Mouse (Mus musculus) forebrain, postnatal 0 days (tissue): ENCODE data around the gene Gpr132. TPM values are rescaled to one million over a fixed set of nuclear protein-coding genes. Genes with fewer than 3 reads are reported as not detected.
A peak's percentile ranks its signal among the peaks of the same experiment; 100 is the strongest.

ENCODE experiments used
- ATAC-seq: fragments of 200-750 bp; cut with Nextera tagmentation; 2 replicates; pipeline ENCODE4 v1.8.0; 2017; ENCODE audit warnings: mild to moderate bottlenecking, moderate library complexity
- DNase-seq: peaks from one replicate; pipeline ENCODE4 v3.0.0-alpha.2; 2015
- H3K27ac ChIP-seq: fragments of 300-500 bp; sonication (generic); 2 replicates; pipeline ENCODE4 v1.5.1; 2014; ENCODE audit warnings: low read depth, mild to moderate bottlenecking, antibody characterized with exemption, low read length, moderate library complexity, mixed read lengths
- H3K27me3 ChIP-seq: fragments of 300-500 bp; sonication (generic); 2 replicates; pipeline ENCODE4 v1.6.1; 2014; ENCODE audit warnings: mild to moderate bottlenecking, low read length, mixed read lengths; ENCODE audit not compliant: insufficient read depth
- H3K36me3 ChIP-seq: fragments of 300-500 bp; sonication (generic); 2 replicates; pipeline ENCODE4 v1.6.1; 2014; ENCODE audit warnings: mild to moderate bottlenecking, moderate library complexity; ENCODE audit not compliant: insufficient read depth
- H3K4me1 ChIP-seq: fragments of 300-500 bp; sonication (generic); 2 replicates; pipeline ENCODE4 v1.6.1; 2014; ENCODE audit warnings: antibody characterized with exemption; ENCODE audit not compliant: insufficient read depth
- H3K4me2 ChIP-seq: fragments of 300-500 bp; sonication (generic); 2 replicates; pipeline ENCODE4 v1.6.1; 2014; ENCODE audit warnings: low read depth, mild to moderate bottlenecking, moderate library complexity
- H3K4me3 ChIP-seq: fragments of 300-500 bp; sonication (generic); 2 replicates; pipeline ENCODE4 v1.5.1; 2014; ENCODE audit warnings: low read depth, low read length, mixed read lengths
- H3K9ac ChIP-seq: fragments of 300-500 bp; sonication (generic); 2 replicates; pipeline ENCODE4 v1.6.1; 2014; ENCODE audit warnings: mild to moderate bottlenecking
- H3K9me3 ChIP-seq: fragments of 300-500 bp; sonication (generic); 2 replicates; pipeline ENCODE4 v1.6.1; 2016; ENCODE audit warnings: low read length
- CTCF ChIP-seq: sonication (generic); IDR thresholded peaks from 2 replicates; pipeline ENCODE4 v1.5.1; 2016; ENCODE audit warnings: antibody characterized with exemption, control low read depth, low read depth
- WGBS: fragments of 180-500 bp; shearing (Covaris S2); extraction: QIAGEN DNeasy Blood & Tissue Kit; methylation state at CpG from one replicate; pipeline ENCODE4 v1.1.7; 2014; 5-methylcytosine and 5-hydroxymethylcytosine counted together
- polyA plus RNA-seq: library from polyadenylated mRNA; unstranded; fragments of >200 nt; fragmentation: Nextera tagmentation; extraction: Ambion mirVana; gene quantifications from 2 replicates; pipeline ENCODE4 v1.2.1, GENCODE M21; 2015
- total RNA-seq: library from RNA; depleted of rRNA; stranded (reverse); fragments of >200 nt; gene quantifications from 2 replicates; pipeline ENCODE4 v1.2.3, GENCODE M21; 2014

Gpr132 gene
- total and polyA plus RNA-seq, 2 experiments from 2014 or later, result 0.10 TPM; not detected in 1

DNA sequence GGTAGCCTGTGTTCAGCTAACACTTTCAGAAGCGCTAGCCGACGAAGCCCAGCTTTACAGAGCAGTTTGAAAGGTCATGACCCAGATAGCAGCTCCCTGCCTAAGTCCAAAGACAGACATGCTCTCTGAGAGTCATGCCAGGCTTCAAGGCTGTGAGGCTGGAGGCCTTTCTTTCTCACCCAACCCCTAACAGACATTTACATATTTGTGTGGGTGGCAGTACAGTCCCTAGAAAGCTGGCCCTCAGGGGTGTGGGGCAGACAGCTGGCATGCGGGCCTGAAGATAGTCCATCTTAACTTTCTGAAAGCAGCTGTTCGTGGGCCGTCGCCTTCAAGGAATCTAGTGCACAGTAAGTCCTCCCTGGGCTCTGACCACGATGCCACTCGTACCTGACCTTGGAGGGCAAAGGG, 6.1 kb downstream of the Gpr132 start:
- Histone ChIP-seq H3K4me1 (no peaks in the 10 kb centered on the region), H3K27me3 (no peaks in the 10 kb centered on the region), H3K9ac (no peak overlapping the region), H3K4me2 (no peak overlapping the region), H3K27ac (no peak overlapping the region), H3K9me3 (no peaks in the 10 kb centered on the region), H3K4me3 (no peak overlapping the region), H3K36me3 (no peaks in the 10 kb centered on the region)
- no peak for TF ChIP-seq CTCF
- DNase-seq (no peak), ATAC-seq (no peak)
- WGBS, result 75% methylated on average over 9 of the region's 9 CpGs

- TF ChIP-seq CTCF, result no peak
- H3K4me3 ChIP-seq, result no peak overlapping the region
- no peaks in the 10 kb centered on the region for H3K36me3 ChIP-seq
- no peak for ATAC-seq
- no peak overlapping the region for H3K27ac ChIP-seq
- H3K9me3 ChIP-seq, result no peaks in the 10 kb centered on the region
- no peaks in the 10 kb centered on the region for H3K27me3 ChIP-seq
- 74% methylated on average over 7 of the region's 7 CpGs for WGBS
- H3K4me2 ChIP-seq, result no peak overlapping the region
- no peak overlapping the region for H3K9ac ChIP-seq
- no peak for DNase-seq
- H3K4me1 ChIP-seq, result no peaks in the 10 kb centered on the region
Measured at GRCm38 (mm10) chr12:112860765-112861164, 7.3 kb downstream of the Gpr132 start.

DNA sequence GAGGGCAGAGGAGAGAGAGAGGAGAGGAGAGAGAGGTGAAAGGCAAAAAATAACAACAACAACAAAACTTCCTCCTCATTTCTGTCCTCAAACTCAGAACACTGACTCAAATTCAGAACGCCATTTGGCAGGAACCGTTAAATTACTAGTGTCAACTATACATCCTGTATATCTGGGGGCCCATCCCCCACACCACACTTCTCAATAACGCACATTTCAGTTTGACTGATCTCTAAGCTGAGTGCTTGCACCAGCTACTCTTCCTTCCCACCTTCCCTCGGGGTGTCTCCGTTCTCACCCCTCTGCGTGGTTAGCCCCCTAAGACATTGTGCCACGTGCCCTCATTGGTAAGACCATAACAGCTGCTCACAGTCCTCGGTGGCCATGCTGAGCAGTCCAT, 8.1 kb downstream of the Gpr132 start:
- DNase-seq (no peak), ATAC-seq (no peak)
- Histone ChIP-seq H3K36me3 (no peaks in the 10 kb centered on the region), H3K9ac (no peak overlapping the region), H3K4me2 (no peak overlapping the region), H3K27me3 (no peaks in the 10 kb centered on the region), H3K9me3 (no peaks in the 10 kb centered on the region), H3K4me3 (no peak overlapping the region), H3K4me1 (no peaks in the 10 kb centered on the region), H3K27ac (no peak overlapping the region)
- 81% methylated on average over 8 of the region's 8 CpGs for WGBS
- TF ChIP-seq CTCF, result no peak

DNA sequence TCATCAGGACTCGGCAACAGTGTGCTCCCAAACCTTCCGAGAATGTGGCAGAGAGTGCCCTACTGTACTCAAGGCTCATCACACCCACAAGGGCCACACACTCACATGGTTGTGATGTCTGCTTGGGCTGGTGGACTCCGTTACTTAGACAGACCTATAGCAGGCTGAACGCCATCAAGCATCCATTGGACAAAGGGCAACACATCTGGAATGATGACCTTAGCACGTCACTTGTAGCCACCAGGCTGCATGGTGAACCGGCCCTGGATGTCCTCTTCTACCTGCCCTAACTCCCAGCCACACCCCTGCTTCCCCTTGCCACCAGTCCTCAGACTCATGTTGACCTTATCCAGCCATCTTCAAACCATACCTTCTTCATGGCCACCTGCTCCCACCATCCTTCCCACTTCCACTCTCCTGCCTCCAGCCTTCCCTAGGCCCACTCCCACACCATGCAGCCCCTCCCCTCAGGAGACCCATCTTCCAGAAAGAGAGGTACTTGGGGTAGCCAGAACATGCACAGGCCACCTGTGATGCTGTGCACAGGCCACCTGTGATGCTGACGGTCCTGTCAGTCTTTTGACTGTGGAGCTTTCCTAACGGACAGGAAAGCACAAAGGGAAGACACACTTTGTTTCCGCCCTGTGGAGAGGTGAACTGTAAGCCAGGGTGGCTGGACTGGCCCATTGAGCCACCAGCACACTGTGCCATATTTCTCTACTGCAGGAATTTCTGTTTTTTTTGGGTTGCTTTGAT, 9.3 kb downstream of the Gpr132 start:
- H3K4me2 ChIP-seq, result no peak overlapping the region
- no peaks in the 10 kb centered on the region for H3K36me3 ChIP-seq
- DNase-seq (no peak), ATAC-seq (no peak)
- H3K27me3 ChIP-seq, result no peaks in the 10 kb centered on the region
- H3K9ac ChIP-seq, result no peak overlapping the region
- H3K9me3 ChIP-seq, result no peaks in the 10 kb centered on the region
- H3K4me1 ChIP-seq, result no peaks in the 10 kb centered on the region
- H3K4me3 ChIP-seq, result no peak overlapping the region
- WGBS, result 91% methylated on average over 9 of the region's 9 CpGs
- H3K27ac ChIP-seq, result no peak overlapping the region
- no peak for TF ChIP-seq CTCF

GRCm38 (mm10) chr12:112857021-112857925, 10.8 kb downstream of the Gpr132 start:
- H3K9ac ChIP-seq, result no peak overlapping the region
- H3K4me3 ChIP-seq, result no peak overlapping the region
- DNase-seq (no peak), ATAC-seq (no peak)
- whole genome bisulfite sequencing, result 71% methylated on average over 9 of the region's 9 CpGs
- no peaks in the 10 kb centered on the region for H3K4me1 ChIP-seq
- no peaks in the 10 kb centered on the region for H3K27me3 ChIP-seq
- H3K36me3 ChIP-seq, result no peaks in the 10 kb centered on the region
- TF ChIP-seq CTCF, result no peak
- H3K27ac ChIP-seq, result no peak overlapping the region
- H3K9me3 ChIP-seq, result no peaks in the 10 kb centered on the region
- no peak overlapping the region for H3K4me2 ChIP-seq

DNA sequence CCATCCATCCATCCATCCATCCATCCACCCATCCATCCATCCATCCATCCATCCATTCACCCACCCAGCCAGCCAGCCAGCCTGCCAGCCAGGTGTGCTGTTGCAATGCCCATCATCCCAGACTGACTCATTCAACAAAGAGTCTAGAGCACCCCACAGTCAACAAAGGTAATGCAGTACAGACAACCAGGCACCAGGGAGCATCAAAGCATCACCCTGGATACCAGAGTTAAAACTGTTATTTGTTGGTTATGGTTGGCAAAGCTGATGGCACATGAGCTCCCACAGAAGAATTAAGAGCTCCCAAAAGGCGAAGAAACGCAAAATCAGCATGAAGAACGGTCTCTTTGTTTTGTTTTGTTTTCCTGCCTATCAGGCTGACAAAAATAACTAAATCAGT, 11.7 kb downstream of the Gpr132 start:
- DNase-seq, result no peak
- H3K9ac ChIP-seq, result no peak overlapping the region
- H3K4me1 ChIP-seq, result no peaks in the 10 kb centered on the region
- H3K27me3 ChIP-seq, result no peaks in the 10 kb centered on the region
- no peaks in the 10 kb centered on the region for H3K36me3 ChIP-seq
- peak; percentile 14; the same call in 1 of the 2 replicates for TF ChIP-seq CTCF
- ATAC-seq, result no peak
- H3K4me2 ChIP-seq, result no peak overlapping the region
- no peak overlapping the region for H3K27ac ChIP-seq
- no peak overlapping the region for H3K4me3 ChIP-seq
- 80% methylated on average over 3 of the region's 3 CpGs for WGBS
- no peaks in the 10 kb centered on the region for H3K9me3 ChIP-seq
